Mouse (Mus musculus) kidney, adult 2 months (tissue): ENCODE results near the gene Lrch4.

ENCODE experiments used
- CTCF ChIP-seq: fragments of 200-500 bp; conservative IDR thresholded peaks from 2 replicates; pipeline ENCODE4 v1.5.1; 2011; ENCODE audit warnings: low read depth, mild to moderate bottlenecking, control low read depth, low read length, moderate library complexity, mixed read lengths; ENCODE audit not compliant: insufficient read depth, insufficient read length
- POLR2A ChIP-seq: fragments of 200-500 bp; IDR thresholded peaks from one replicate; pipeline ENCODE4 v1.6.1; 2011; ENCODE audit warnings: low read depth, low read length, control low read depth

- no peak for TF ChIP-seq POLR2A
- TF ChIP-seq CTCF, result no peak
These were observed 4.9 kb upstream of the Lrch4 start for GRCm38 (mm10) chr5:137623937-137624530.
